Mouse (Mus musculus): Measurements from ENCODE around the gene Nlgn1. TPM values are rescaled to one million over a fixed set of nuclear protein-coding genes. Genes with fewer than 3 reads are reported as not detected.

Gene Nlgn1
- polyA plus RNA-seq, 2 experiments, result 2.6 to 3.5 TPM

- Histone ChIP-seq H3K27me3 (ENCODE audit: control insufficient read depth, insufficient read depth, low read length) (no peaks in the 10 kb centered on the region), H3K36me3 (ENCODE audit: control insufficient read depth, insufficient read depth, low read length) (no peaks in the 10 kb centered on the region), H3K4me3 (replicated peaks; ENCODE audit: low read length) (no peak overlapping the region), H3K4me2 (replicated peaks; ENCODE audit: low read depth, low read length, severe bottlenecking) (no peak overlapping the region), H3K9ac (ENCODE audit: low read depth, low read length, severe bottlenecking) (no peak overlapping the region), H3K4me1 (ENCODE audit: control insufficient read depth, insufficient read depth, low read length) (no peaks in the 10 kb centered on the region), H3K9me3 (ENCODE audit: control insufficient read depth, low read length) (no peaks in the 10 kb centered on the region), H3K27ac (replicated peaks; ENCODE audit: low read depth, low read length) (no peak overlapping the region)
- DNase-seq (ENCODE audit: low spot score) (no peak), ATAC-seq (ENCODE audit: low FRiP score, low read depth) (no peak)
- TF ChIP-seq POLR2A (IDR thresholded peaks at IDR 0.05; ENCODE audit: borderline replicate concordance, extremely low read depth, insufficient read depth, insufficient read length), result no peak
- WGBS, result 68% methylated on average over 8 of the region's 8 CpGs
Measured at GRCm38 (mm10) chr3:26166711-26167110, 165.5 kb downstream of the Nlgn1 start.

- no peak for TF ChIP-seq POLR2A (IDR thresholded peaks at IDR 0.05; ENCODE audit: borderline replicate concordance, extremely low read depth, insufficient read depth, insufficient read length)
- no peaks in the 10 kb centered on the region for H3K36me3 ChIP-seq (ENCODE audit: control insufficient read depth, insufficient read depth, low read length)
Measured at GRCm38 (mm10) chr3:26153782-26154181, 178.5 kb downstream of the Nlgn1 start.

DNA sequence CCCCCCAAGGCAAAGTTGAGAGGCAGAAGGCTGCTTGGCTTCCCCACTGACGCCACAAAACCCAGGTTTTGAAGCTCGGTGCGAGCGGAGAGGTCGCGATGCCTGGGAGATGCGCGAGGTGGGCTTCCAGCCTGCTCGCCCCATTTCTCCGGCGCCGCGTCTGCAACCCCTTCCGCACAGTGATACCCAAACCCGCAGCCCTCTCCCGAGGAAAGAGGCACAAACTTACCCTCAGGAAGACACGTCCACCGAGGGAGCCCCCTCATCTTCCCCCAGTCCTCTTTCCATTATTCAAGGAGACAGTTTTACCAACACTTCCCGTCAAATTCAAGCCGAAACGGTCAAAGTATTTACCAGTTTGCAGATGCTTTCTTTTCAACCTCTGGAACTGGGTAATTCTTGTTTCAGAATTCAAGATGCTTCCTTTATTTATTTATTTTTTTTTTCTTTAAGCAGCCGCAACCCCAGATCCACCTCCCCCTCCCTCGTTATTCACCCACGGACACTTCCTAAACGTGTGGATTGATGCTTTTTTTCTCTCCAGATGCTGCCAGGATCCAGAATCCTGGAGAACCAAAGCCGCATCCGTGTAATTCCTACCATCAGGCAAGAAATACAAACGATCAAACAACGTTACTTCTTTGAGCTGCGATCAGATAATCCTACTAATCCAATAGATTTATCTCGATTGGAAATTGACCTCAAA is 179.1 kb downstream of the Nlgn1 start:
- WGBS, result under 1% methylated on average over 31 of the region's 31 CpGs

More at GRCm38 (mm10) chr3:26153782-26154181, 178.5 kb downstream of the Nlgn1 start:
- H3K4me3 ChIP-seq (replicated peaks; ENCODE audit: low read length), result peak overlapping the region; percentile 54
- 1% methylated on average over 9 of the region's 9 CpGs for WGBS
- peak overlapping the region; percentile 73 for H3K4me2 ChIP-seq (replicated peaks; ENCODE audit: low read depth, low read length, severe bottlenecking)
- H3K27ac ChIP-seq (replicated peaks; ENCODE audit: low read depth, low read length), result no peak overlapping the region
- no peaks in the 10 kb centered on the region for H3K9me3 ChIP-seq (ENCODE audit: control insufficient read depth, low read length)
- no peaks in the 10 kb centered on the region for H3K27me3 ChIP-seq (ENCODE audit: control insufficient read depth, insufficient read depth, low read length)
- no peak for ATAC-seq (ENCODE audit: low FRiP score, low read depth)
- DNase-seq (ENCODE audit: low spot score), result peak; percentile 89
- H3K9ac ChIP-seq (ENCODE audit: low read depth, low read length, severe bottlenecking), result peak overlapping the region; percentile 64
- H3K4me1 ChIP-seq (ENCODE audit: control insufficient read depth, insufficient read depth, low read length), result peaks cover 7% of the 10 kb centered on the region; the same call in 1 of the 2 replicates

GRCm38 (mm10) chr3:26152510-26153035 is 179.7 kb downstream of the Nlgn1 start:
- H3K27ac ChIP-seq (replicated peaks; ENCODE audit: low read depth, low read length), result peak overlapping the region; percentile 48; the same call in 1 of the 2 replicates

More for the DNA sequence above, 179.1 kb downstream of the Nlgn1 start:
- peak; percentile 20 for DNase-seq (ENCODE audit: low spot score)
- peak overlapping the region; percentile 73 for H3K4me2 ChIP-seq (replicated peaks; ENCODE audit: low read depth, low read length, severe bottlenecking)
- peaks cover 7% of the 10 kb centered on the region; the same call in 1 of the 2 replicates for H3K4me1 ChIP-seq (ENCODE audit: control insufficient read depth, insufficient read depth, low read length)
- peak overlapping the region; percentile 48; the same call in 1 of the 2 replicates for H3K27ac ChIP-seq (replicated peaks; ENCODE audit: low read depth, low read length)
- TF ChIP-seq POLR2A (IDR thresholded peaks at IDR 0.05; ENCODE audit: borderline replicate concordance, extremely low read depth, insufficient read depth, insufficient read length), result no peak
- H3K27me3 ChIP-seq (ENCODE audit: control insufficient read depth, insufficient read depth, low read length), result no peaks in the 10 kb centered on the region
- peak overlapping the region; percentile 54 for H3K4me3 ChIP-seq (replicated peaks; ENCODE audit: low read length)
- H3K9me3 ChIP-seq (ENCODE audit: control insufficient read depth, low read length), result no peaks in the 10 kb centered on the region
- no peaks in the 10 kb centered on the region for H3K36me3 ChIP-seq (ENCODE audit: control insufficient read depth, insufficient read depth, low read length)
- H3K9ac ChIP-seq (ENCODE audit: low read depth, low read length, severe bottlenecking), result peak overlapping the region; percentile 64
- ATAC-seq (ENCODE audit: low FRiP score, low read depth), result no peak

GRCm38 (mm10) chr3:26151351-26152020 is 180.8 kb downstream of the Nlgn1 start:
- TF ChIP-seq POLR2A (IDR thresholded peaks at IDR 0.05; ENCODE audit: borderline replicate concordance, extremely low read depth, insufficient read depth, insufficient read length), result no peak
- 0 out of 2 replicates have a peak overlapping the region, but pooled peaks have one; percentile 54 for H3K4me3 ChIP-seq (replicated peaks; ENCODE audit: low read length)
- H3K9ac ChIP-seq (ENCODE audit: low read depth, low read length, severe bottlenecking), result no peak overlapping the region
- H3K27me3 ChIP-seq (ENCODE audit: control insufficient read depth, insufficient read depth, low read length), result no peaks in the 10 kb centered on the region
- peaks cover 7% of the 10 kb centered on the region; the same call in 1 of the 2 replicates for H3K4me1 ChIP-seq (ENCODE audit: control insufficient read depth, insufficient read depth, low read length)
- WGBS, result 30% methylated on average over 6 of the region's 6 CpGs
- H3K4me2 ChIP-seq (replicated peaks; ENCODE audit: low read depth, low read length, severe bottlenecking), result peak overlapping the region; percentile 73
- DNase-seq (ENCODE audit: low spot score), result no peak
- H3K9me3 ChIP-seq (ENCODE audit: control insufficient read depth, low read length), result no peaks in the 10 kb centered on the region
- H3K36me3 ChIP-seq (ENCODE audit: control insufficient read depth, insufficient read depth, low read length), result no peaks in the 10 kb centered on the region
- H3K27ac ChIP-seq (replicated peaks; ENCODE audit: low read depth, low read length), result no peak overlapping the region
- no peak for ATAC-seq (ENCODE audit: low FRiP score, low read depth)

More at GRCm38 (mm10) chr3:26152510-26153035, 179.7 kb downstream of the Nlgn1 start:
- H3K4me1 ChIP-seq (ENCODE audit: control insufficient read depth, insufficient read depth, low read length), result peaks cover 7% of the 10 kb centered on the region; the same call in 1 of the 2 replicates
- peak overlapping the region; percentile 64 for H3K9ac ChIP-seq (ENCODE audit: low read depth, low read length, severe bottlenecking)
- no peaks in the 10 kb centered on the region for H3K9me3 ChIP-seq (ENCODE audit: control insufficient read depth, low read length)
- ATAC-seq (ENCODE audit: low FRiP score, low read depth), result peak; percentile 39; the same call in 1 of the 2 replicates
- TF ChIP-seq POLR2A (IDR thresholded peaks at IDR 0.05; ENCODE audit: borderline replicate concordance, extremely low read depth, insufficient read depth, insufficient read length), result no peak
- no peaks in the 10 kb centered on the region for H3K27me3 ChIP-seq (ENCODE audit: control insufficient read depth, insufficient read depth, low read length)
- H3K36me3 ChIP-seq (ENCODE audit: control insufficient read depth, insufficient read depth, low read length), result no peaks in the 10 kb centered on the region
- peak overlapping the region; percentile 54 for H3K4me3 ChIP-seq (replicated peaks; ENCODE audit: low read length)
- WGBS, result under 1% methylated on average over 10 of the region's 10 CpGs
- H3K4me2 ChIP-seq (replicated peaks; ENCODE audit: low read depth, low read length, severe bottlenecking), result peak overlapping the region; percentile 73
- DNase-seq (ENCODE audit: low spot score), result peak; percentile 26

Measured in limb, embryonic 14.5 days (tissue).